Mouse (Mus musculus): ENCODE measurements around the gene Glrb. TPM values are rescaled to one million over a fixed set of nuclear protein-coding genes. Genes with fewer than 3 reads are reported as not detected.

The Glrb gene
- polyA plus RNA-seq, 1 experiment: 15.5 TPM

DNA sequence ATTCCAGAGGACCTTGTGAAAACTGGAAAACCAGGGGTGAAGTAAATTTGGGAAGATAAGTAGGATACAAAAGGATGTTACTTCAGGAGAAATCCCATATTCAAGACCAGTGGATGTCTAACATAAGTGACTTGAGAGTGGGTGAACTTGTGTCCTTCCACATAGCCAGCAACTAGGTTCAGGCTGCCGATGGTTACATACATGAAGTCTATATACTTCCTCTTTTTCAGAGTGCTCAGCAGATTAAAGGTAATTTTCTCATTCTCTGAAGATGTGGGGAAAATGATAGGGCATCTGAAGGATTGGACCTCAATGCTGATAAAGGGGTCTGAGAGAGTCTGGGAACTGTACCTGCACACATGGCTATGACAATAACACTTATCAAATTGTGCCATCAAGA is 89.5 kb downstream of the Glrb start:
- no peak for TF ChIP-seq POLR2A (IDR thresholded peaks at IDR 0.05; ENCODE audit: borderline replicate concordance, extremely low read depth, insufficient read depth, insufficient read length, poor library complexity, severe bottlenecking)
- TF ChIP-seq CTCF (IDR thresholded peaks at IDR 0.05; ENCODE audit: borderline replicate concordance, extremely low read depth, insufficient read depth, insufficient read length): no peak
- no peak for DNase-seq (ENCODE audit: low read depth)

DNA sequence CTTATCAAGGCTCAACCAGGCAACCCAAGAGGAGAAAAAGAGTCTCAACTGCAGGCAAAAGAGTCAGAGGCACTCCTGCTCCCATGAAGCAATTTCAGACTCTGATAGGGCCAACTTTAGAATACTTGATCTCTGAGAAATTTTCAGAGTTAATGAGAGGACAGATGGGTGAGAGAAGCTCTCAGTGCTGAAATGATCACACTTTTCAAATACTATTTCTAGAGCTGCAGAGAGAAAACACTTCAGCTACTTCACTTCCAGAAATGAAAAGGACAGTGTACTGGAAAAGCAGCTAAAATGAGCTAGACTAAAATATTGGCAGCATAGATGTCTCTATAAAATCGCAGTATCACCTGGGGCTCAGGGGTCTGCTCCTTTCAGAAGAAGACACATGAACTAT is 94.8 kb downstream of the Glrb start:
- DNase-seq (ENCODE audit: low read depth): no peak
- no peak for TF ChIP-seq CTCF (IDR thresholded peaks at IDR 0.05; ENCODE audit: borderline replicate concordance, extremely low read depth, insufficient read depth, insufficient read length)
- no peak for TF ChIP-seq POLR2A (IDR thresholded peaks at IDR 0.05; ENCODE audit: borderline replicate concordance, extremely low read depth, insufficient read depth, insufficient read length, poor library complexity, severe bottlenecking)

DNA sequence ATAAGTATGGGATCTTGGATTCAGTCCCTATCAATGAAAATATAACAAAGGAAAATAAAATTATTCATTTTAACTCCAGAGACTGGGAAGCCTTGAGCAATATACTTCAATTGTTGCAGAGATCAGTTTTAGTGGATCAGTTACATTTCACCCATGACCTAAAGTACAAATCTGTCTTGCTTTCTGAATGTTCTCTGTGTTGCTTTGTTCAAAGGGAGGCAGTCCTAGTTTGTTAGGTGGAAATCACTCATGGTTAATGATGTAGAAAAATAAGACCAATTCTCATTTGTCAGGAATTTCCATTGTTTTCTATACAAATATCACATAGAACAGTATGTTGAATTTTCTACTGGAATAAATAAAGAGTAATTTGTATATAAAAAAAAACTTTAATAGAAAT is 99.7 kb downstream of the Glrb start:
- TF ChIP-seq POLR2A (IDR thresholded peaks at IDR 0.05; ENCODE audit: borderline replicate concordance, extremely low read depth, insufficient read depth, insufficient read length, poor library complexity, severe bottlenecking) (no peak), CTCF (IDR thresholded peaks at IDR 0.05; ENCODE audit: borderline replicate concordance, extremely low read depth, insufficient read depth, insufficient read length) (no peak)
- DNase-seq (ENCODE audit: low read depth): no peak

DNA sequence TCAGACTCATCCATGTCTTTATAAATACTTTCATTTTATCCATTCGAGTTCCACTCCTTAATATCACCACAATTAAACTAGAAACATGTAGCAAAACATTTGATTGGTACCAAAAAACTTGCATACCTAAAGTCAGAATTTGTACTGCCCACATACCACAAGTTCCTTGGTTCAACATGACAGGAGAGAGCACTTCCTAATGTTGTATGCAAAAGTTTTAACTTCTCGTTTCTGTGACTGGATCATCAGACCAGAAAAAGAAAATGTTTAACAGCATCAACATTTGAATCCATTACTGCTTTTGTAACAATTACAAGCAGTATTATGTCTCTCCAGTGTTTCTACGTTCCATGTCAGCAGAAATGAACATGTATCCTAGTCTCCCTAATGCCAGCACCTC is 101.2 kb downstream of the Glrb start:
- no peak for DNase-seq (ENCODE audit: low read depth)
- TF ChIP-seq CTCF (IDR thresholded peaks at IDR 0.05; ENCODE audit: borderline replicate concordance, extremely low read depth, insufficient read depth, insufficient read length) (no peak), POLR2A (IDR thresholded peaks at IDR 0.05; ENCODE audit: borderline replicate concordance, extremely low read depth, insufficient read depth, insufficient read length, poor library complexity, severe bottlenecking) (no peak)

DNA sequence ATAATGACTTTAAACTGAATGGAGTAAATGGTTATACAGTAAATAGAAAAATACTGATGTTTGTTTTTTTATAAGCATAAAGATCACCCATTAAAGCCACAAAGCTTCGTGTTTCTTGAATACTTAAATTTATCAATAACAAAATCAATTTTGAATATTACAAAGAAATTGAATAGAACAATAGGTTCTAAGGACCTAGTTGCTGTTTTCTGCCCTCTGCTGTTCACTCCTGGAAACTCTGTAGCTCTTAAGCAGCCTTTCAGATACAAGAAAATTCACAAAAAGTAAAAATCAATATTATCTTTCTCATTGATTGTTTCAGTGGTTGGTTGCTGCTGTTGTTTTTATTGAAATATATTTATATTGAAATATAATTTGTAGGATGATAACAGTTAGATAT is 108.1 kb downstream of the Glrb start:
- no peak for TF ChIP-seq CTCF (IDR thresholded peaks at IDR 0.05; ENCODE audit: borderline replicate concordance, extremely low read depth, insufficient read depth, insufficient read length)
- no peak for TF ChIP-seq POLR2A (IDR thresholded peaks at IDR 0.05; ENCODE audit: borderline replicate concordance, extremely low read depth, insufficient read depth, insufficient read length, poor library complexity, severe bottlenecking)
- peak; percentile 85 for DNase-seq (ENCODE audit: low read depth)

DNA sequence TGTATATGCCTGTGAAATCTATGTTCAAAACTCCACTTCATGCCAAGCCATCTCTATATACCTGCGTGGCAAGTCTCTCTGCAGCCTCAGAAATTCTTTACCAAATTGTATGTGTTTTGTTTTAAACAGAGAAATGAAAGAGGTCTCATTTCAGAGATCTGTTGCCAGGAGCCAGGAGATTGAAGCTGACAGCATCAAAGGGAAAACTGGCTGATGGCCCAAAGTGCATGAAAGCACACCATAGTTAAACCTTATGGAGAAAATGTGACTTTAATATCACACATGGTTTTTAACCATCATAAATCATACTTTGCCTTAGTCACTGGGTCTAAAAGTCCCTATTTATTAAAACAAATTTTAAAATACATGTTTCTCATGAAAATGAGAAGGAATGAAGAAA is 109.6 kb downstream of the Glrb start:
- TF ChIP-seq POLR2A (IDR thresholded peaks at IDR 0.05; ENCODE audit: borderline replicate concordance, extremely low read depth, insufficient read depth, insufficient read length, poor library complexity, severe bottlenecking) (no peak), CTCF (IDR thresholded peaks at IDR 0.05; ENCODE audit: borderline replicate concordance, extremely low read depth, insufficient read depth, insufficient read length) (no peak)
- DNase-seq (ENCODE audit: low read depth): peak; percentile 60

DNA sequence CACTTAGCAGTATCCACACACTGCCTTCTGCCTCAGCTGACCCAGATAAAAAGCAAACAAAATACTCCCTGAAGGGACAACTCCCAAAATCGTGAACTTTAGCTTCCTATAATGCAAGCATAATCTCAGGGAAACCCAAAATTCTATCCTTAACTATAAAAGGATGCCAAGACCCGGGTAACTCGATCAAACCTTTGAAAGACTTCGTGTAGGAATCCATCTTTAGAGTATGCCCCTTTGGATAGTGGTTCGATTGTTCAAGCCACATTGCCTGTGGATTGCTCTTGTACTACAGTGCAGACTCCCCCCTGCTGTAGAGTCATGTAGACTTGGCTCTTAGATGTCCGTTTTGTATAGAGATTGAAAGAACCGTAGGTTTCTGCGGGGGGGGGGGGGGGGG is 110.2 kb downstream of the Glrb start:
- peak; percentile 65 for DNase-seq (ENCODE audit: low read depth)
- TF ChIP-seq CTCF (IDR thresholded peaks at IDR 0.05; ENCODE audit: borderline replicate concordance, extremely low read depth, insufficient read depth, insufficient read length) (no peak), POLR2A (IDR thresholded peaks at IDR 0.05; ENCODE audit: borderline replicate concordance, extremely low read depth, insufficient read depth, insufficient read length, poor library complexity, severe bottlenecking) (no peak)

DNA sequence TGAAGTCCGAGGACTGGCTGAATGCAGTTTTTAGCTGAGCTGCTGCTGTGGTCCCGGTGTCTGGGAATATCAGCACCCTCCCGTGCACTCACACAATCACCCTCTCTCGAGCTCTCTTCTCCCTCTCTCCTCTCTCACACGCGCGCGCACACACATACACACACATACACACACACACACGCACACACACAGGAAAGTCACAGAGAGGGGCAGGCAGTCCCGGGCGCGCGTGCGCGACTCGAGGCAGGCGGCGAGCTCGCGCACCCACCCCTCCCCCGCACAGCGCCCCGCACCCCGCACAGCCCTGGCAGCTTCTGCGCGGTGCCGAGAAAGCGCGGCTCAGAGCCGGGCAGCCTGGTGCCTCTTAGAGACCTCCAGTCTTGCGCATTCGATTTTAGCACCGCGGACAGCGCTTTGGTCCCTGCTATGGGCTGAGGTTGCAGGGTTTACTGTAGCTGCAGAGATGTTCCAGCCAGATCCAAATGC is 110.8 kb downstream of the Glrb start, which contains the start of gene Gria2:
Gene Gria2, minus strand, starts transcription at position 240 of the 486 bp plus-strand sequence.
- TF ChIP-seq POLR2A (IDR thresholded peaks at IDR 0.05; ENCODE audit: borderline replicate concordance, extremely low read depth, insufficient read depth, insufficient read length, poor library complexity, severe bottlenecking) (peak; percentile 18; the same call in 1 of the 2 replicates), CTCF (IDR thresholded peaks at IDR 0.05; ENCODE audit: borderline replicate concordance, extremely low read depth, insufficient read depth, insufficient read length) (no peak)
- DNase-seq (ENCODE audit: low read depth): peak; percentile 96

- DNase-seq (ENCODE audit: low read depth): peak; percentile 63
These were observed 111.6 kb downstream of the Glrb start for GRCm38 (mm10) chr3:80801827-80802310.

DNA sequence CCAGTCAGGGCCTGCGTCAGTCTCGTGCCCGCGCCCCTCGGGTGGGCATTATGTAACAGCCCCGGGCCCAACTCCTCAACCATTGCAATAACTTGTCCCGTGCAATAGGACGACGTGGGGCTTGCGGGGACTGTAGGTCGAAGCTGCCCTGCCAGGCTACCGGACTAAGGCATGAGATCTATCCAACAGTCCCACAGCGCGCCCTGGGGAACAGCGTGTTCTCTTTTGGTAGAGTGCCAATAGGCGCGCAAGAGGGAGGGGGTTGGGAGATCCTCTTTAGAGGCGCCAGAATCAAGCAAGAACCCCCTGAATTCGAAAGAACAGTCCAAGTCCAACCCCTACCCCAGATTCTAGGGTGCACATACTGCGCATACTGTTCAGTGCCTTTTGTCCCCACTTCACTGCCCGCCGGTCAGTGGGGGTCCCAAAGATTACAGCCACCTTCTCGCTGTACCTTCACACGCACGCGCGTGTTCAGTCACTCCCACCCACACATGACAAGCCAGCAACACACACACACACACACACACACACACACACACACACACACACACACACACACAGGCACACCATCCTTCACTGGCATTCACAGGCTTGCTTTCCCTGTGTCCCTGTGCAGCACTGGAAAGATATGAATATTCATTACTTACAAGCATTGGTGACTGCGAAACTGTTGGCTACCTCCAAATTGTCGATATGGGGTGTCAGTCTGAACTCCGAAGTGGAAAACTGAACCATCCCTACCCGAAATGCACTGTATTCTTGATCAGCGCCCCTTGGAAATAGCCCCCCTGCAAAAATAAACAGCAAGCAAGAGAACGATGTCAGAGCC is 112.2 kb downstream of the Glrb start:
- peak; percentile 89 for DNase-seq (ENCODE audit: low read depth)
- TF ChIP-seq CTCF (IDR thresholded peaks at IDR 0.05; ENCODE audit: borderline replicate concordance, extremely low read depth, insufficient read depth, insufficient read length) (no peak; the same call in 1 of the 2 replicates), POLR2A (IDR thresholded peaks at IDR 0.05; ENCODE audit: borderline replicate concordance, extremely low read depth, insufficient read depth, insufficient read length, poor library complexity, severe bottlenecking) (no peak)

More at GRCm38 (mm10) chr3:80801827-80802310, 111.6 kb downstream of the Glrb start:
- TF ChIP-seq CTCF (IDR thresholded peaks at IDR 0.05; ENCODE audit: borderline replicate concordance, extremely low read depth, insufficient read depth, insufficient read length): no peak

DNA sequence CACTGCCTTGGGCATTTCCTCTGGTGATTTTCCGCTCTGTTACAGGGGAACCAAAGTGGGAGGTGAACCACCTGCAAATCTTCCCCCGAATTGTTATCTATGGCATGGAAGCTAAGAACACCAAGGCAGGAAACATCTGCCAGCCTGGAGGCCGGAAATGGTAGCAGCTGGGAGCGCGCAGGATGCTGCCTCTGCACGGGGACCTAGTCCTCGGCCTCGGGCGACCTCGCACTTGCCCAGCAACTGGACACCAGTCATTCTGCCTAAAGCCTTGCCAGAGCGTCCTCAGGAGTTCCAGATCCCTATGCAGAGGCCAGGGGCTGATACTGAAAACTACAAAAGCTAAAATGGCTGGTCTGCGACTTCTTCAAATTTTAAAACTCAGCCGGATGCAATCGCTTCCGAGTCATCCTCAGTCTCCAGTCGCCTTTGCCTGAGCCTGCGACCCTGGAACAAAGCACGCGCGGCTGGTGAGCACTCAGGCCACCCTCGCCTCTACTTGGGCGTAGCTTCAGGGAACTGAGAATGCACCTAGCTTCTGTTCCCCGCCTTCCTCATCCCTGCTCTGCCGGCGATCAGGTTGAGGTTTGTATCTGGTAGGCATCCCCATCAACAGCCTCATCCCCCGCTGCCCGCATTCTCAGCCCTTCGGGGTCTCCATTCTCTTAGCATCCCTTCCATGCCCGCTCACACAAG is 113.0 kb downstream of the Glrb start:
- TF ChIP-seq POLR2A (IDR thresholded peaks at IDR 0.05; ENCODE audit: borderline replicate concordance, extremely low read depth, insufficient read depth, insufficient read length, poor library complexity, severe bottlenecking) (no peak), CTCF (IDR thresholded peaks at IDR 0.05; ENCODE audit: borderline replicate concordance, extremely low read depth, insufficient read depth, insufficient read length) (no peak)

More for the DNA sequence above, 113.0 kb downstream of the Glrb start:
- peak; percentile 66 for DNase-seq (ENCODE audit: low read depth)
